Mouse (Mus musculus): ENCODE data around the gene Cyp2d9. TPM values are rescaled to one million over a fixed set of nuclear protein-coding genes. Genes with fewer than 3 reads are reported as not detected.
"Not testable (repeated sequence)": the region's sequence is repeated elsewhere in the genome, so short reads cannot be mapped to it uniquely, and the experiment has no call there.

Cyp2d9 gene
- not detected in 2 replicates for polyA plus RNA-seq (2014; fragmentation: Nextera tagmentation; extraction: Ambion mirVana)

DNA sequence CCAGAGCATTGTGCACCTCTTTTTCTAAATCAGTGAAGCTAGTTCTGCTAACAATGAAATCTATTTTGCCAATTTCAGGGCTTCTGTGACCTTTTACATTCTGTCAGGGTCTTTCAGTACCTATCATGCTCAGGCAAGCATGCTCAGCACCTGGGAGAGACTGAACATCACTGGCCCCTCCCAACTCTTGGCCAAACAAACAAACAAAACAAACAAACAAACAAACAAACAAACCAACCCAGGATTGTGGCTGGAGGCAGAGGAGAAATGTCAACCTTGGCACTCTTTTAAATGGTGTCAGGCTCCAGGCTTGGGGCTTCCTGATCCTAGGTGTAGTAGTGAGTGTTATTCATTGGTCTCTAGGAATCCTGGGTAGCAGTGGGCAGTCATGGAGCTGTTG is at the start of gene Cyp2d9:
Gene Cyp2d9, plus strand, starts transcription at position 301 of the 400 bp plus-strand sequence.
- no peak within 1 kb of the TSS for H3K27ac ChIP-seq (replicated peaks; ENCODE audit: low read depth, low read length)
- H3K4me2 ChIP-seq (ENCODE audit: low read depth, severe bottlenecking): no peak within 1 kb of the TSS
- no peaks in the 10 kb centered on the region for H3K27me3 ChIP-seq (ENCODE audit: control insufficient read depth, insufficient read depth, low read length)
- H3K9me3 ChIP-seq (ENCODE audit: control insufficient read depth, low read length): no peaks in the 10 kb centered on the region; the same call in 1 of the 2 replicates
- H3K4me1 ChIP-seq (ENCODE audit: control insufficient read depth, insufficient read depth, low read length): no peaks in the 10 kb centered on the region
- no peaks in the 10 kb centered on the region for H3K36me3 ChIP-seq (ENCODE audit: control insufficient read depth, insufficient read depth, low read length)
- no peak for DNase-seq (ENCODE audit: low spot score)
- no peak for ATAC-seq (ENCODE audit: insufficient number of reproducible peaks, low FRiP score, low TSS enrichment, low read depth)
- no peak within 1 kb of the TSS for H3K9ac ChIP-seq (ENCODE audit: low read length)
- no peak within 1 kb of the TSS for H3K4me3 ChIP-seq (ENCODE audit: low read depth, low read length)

- H3K4me1 ChIP-seq (ENCODE audit: control insufficient read depth, insufficient read depth, low read length): no peaks in the 10 kb centered on the region
- no peak overlapping the region for H3K27ac ChIP-seq (replicated peaks; ENCODE audit: low read depth, low read length)
- ATAC-seq (ENCODE audit: insufficient number of reproducible peaks, low FRiP score, low TSS enrichment, low read depth) (no peak), DNase-seq (ENCODE audit: low spot score) (no peak)
- H3K36me3 ChIP-seq (ENCODE audit: control insufficient read depth, insufficient read depth, low read length): no peaks in the 10 kb centered on the region
- H3K27me3 ChIP-seq (ENCODE audit: control insufficient read depth, insufficient read depth, low read length): no peaks in the 10 kb centered on the region
- no peak overlapping the region for H3K4me2 ChIP-seq (ENCODE audit: low read depth, severe bottlenecking)
- no peaks in the 10 kb centered on the region for H3K9me3 ChIP-seq (ENCODE audit: control insufficient read depth, low read length)
- 90% methylated on average over 2 of the region's 2 CpGs for WGBS
- H3K9ac ChIP-seq (ENCODE audit: low read length): no peak overlapping the region
- no peak overlapping the region for H3K4me3 ChIP-seq (ENCODE audit: low read depth, low read length)
Measured at GRCm38 (mm10) chr15:82385729-82386128, 47.5 kb upstream of the Cyp2d9 start.

GRCm38 (mm10) chr15:82389916-82390315 is 43.3 kb upstream of the Cyp2d9 start:
- H3K9ac ChIP-seq (ENCODE audit: low read length); ATAC-seq (ENCODE audit: insufficient number of reproducible peaks, low FRiP score, low TSS enrichment, low read depth); H3K27ac ChIP-seq (replicated peaks; ENCODE audit: low read depth, low read length); H3K4me1 ChIP-seq (ENCODE audit: control insufficient read depth, insufficient read depth, low read length); H3K36me3 ChIP-seq (ENCODE audit: control insufficient read depth, insufficient read depth, low read length); H3K9me3 ChIP-seq (ENCODE audit: control insufficient read depth, low read length); H3K4me2 ChIP-seq (ENCODE audit: low read depth, severe bottlenecking); H3K4me3 ChIP-seq (ENCODE audit: low read depth, low read length); H3K27me3 ChIP-seq (ENCODE audit: control insufficient read depth, insufficient read depth, low read length); DNase-seq (ENCODE audit: low spot score): not testable (repeated sequence)
- 89% methylated on average over 10 of the region's 10 CpGs for whole genome bisulfite sequencing

GRCm38 (mm10) chr15:82393922-82394321 is 39.3 kb upstream of the Cyp2d9 start, which contains the start of gene Cyp2d11:
TSS of gene Cyp2d11 (minus strand) at chr15:82394022.
- H3K36me3 ChIP-seq (ENCODE audit: control insufficient read depth, insufficient read depth, low read length); H3K4me3 ChIP-seq (ENCODE audit: low read depth, low read length); H3K4me1 ChIP-seq (ENCODE audit: control insufficient read depth, insufficient read depth, low read length); H3K9ac ChIP-seq (ENCODE audit: low read length); ATAC-seq (ENCODE audit: insufficient number of reproducible peaks, low FRiP score, low TSS enrichment, low read depth); H3K27ac ChIP-seq (replicated peaks; ENCODE audit: low read depth, low read length); H3K4me2 ChIP-seq (ENCODE audit: low read depth, severe bottlenecking); DNase-seq (ENCODE audit: low spot score); H3K27me3 ChIP-seq (ENCODE audit: control insufficient read depth, insufficient read depth, low read length); H3K9me3 ChIP-seq (ENCODE audit: control insufficient read depth, low read length): not testable (repeated sequence)
- WGBS: 92% methylated on average over 2 of the region's 2 CpGs

DNA sequence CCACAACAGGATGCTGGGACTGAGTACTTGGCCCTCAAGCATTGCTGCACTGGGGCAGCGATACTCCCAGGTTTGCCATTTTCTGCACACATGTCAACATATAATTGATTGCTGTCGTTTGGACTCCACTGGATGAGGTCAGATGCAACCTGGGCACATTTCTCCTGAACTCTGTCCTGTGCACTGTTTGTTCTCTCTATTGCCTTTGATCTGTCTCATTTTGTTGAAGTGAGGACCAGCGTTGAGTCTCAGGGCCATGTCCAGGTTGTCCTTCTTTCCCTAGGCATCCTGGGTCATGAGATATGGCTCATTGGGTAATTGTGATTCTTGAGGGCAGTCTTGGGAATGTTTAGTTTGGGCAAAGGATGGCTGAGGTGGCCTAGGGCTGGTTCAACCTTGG is 37.3 kb upstream of the Cyp2d9 start:
- not testable (repeated sequence) for H3K4me1 ChIP-seq (ENCODE audit: control insufficient read depth, insufficient read depth, low read length); H3K9ac ChIP-seq (ENCODE audit: low read length); H3K27ac ChIP-seq (replicated peaks; ENCODE audit: low read depth, low read length); H3K27me3 ChIP-seq (ENCODE audit: control insufficient read depth, insufficient read depth, low read length); H3K4me2 ChIP-seq (ENCODE audit: low read depth, severe bottlenecking); H3K36me3 ChIP-seq (ENCODE audit: control insufficient read depth, insufficient read depth, low read length); ATAC-seq (ENCODE audit: insufficient number of reproducible peaks, low FRiP score, low TSS enrichment, low read depth); DNase-seq (ENCODE audit: low spot score); H3K9me3 ChIP-seq (ENCODE audit: control insufficient read depth, low read length); H3K4me3 ChIP-seq (ENCODE audit: low read depth, low read length)
- WGBS: 69% methylated on average over 3 of the region's 3 CpGs

- 78% methylated on average over 2 of the region's 2 CpGs for WGBS
- Histone ChIP-seq H3K9me3 (ENCODE audit: control insufficient read depth, low read length) (no peaks in the 10 kb centered on the region), H3K27ac (replicated peaks; ENCODE audit: low read depth, low read length) (no peak overlapping the region), H3K4me3 (ENCODE audit: low read depth, low read length) (no peak overlapping the region), H3K4me2 (ENCODE audit: low read depth, severe bottlenecking) (no peak overlapping the region), H3K4me1 (ENCODE audit: control insufficient read depth, insufficient read depth, low read length) (no peaks in the 10 kb centered on the region), H3K9ac (ENCODE audit: low read length) (no peak overlapping the region), H3K36me3 (ENCODE audit: control insufficient read depth, insufficient read depth, low read length) (no peaks in the 10 kb centered on the region), H3K27me3 (ENCODE audit: control insufficient read depth, insufficient read depth, low read length) (no peaks in the 10 kb centered on the region)
- no peak for DNase-seq (ENCODE audit: low spot score)
- ATAC-seq (ENCODE audit: insufficient number of reproducible peaks, low FRiP score, low TSS enrichment, low read depth): no peak
Measured at GRCm38 (mm10) chr15:82401516-82401915, 31.7 kb upstream of the Cyp2d9 start.

DNA sequence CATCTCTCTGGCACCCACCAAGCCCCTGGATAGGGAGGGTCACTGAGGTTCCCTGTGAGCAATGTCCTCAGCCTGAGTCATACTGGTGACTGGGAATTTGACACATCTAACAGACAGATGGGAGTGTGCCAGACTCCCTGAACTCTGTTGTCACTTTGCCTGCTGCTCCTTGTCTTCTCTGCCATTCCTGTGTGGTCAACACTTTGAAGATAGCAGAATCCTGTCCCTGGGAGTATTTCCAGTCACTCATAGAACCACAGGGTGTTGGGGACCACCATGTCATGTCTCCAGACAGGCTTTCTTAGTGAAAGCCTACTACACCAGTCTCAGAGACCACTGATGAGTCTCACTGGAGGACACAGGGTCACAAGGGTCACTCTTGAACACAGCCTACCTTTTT is 31.1 kb upstream of the Cyp2d9 start:
- no peaks in the 10 kb centered on the region for H3K27me3 ChIP-seq (ENCODE audit: control insufficient read depth, insufficient read depth, low read length)
- ATAC-seq (ENCODE audit: insufficient number of reproducible peaks, low FRiP score, low TSS enrichment, low read depth) (no peak), DNase-seq (ENCODE audit: low spot score) (no peak)
- no peaks in the 10 kb centered on the region for H3K9me3 ChIP-seq (ENCODE audit: control insufficient read depth, low read length)
- no peaks in the 10 kb centered on the region for H3K4me1 ChIP-seq (ENCODE audit: control insufficient read depth, insufficient read depth, low read length)
- no peak overlapping the region for H3K4me3 ChIP-seq (ENCODE audit: low read depth, low read length)
- H3K9ac ChIP-seq (ENCODE audit: low read length): no peak overlapping the region
- H3K27ac ChIP-seq (replicated peaks; ENCODE audit: low read depth, low read length): no peak overlapping the region
- H3K4me2 ChIP-seq (ENCODE audit: low read depth, severe bottlenecking): no peak overlapping the region
- H3K36me3 ChIP-seq (ENCODE audit: control insufficient read depth, insufficient read depth, low read length): no peaks in the 10 kb centered on the region

GRCm38 (mm10) chr15:82402741-82403140 is 30.5 kb upstream of the Cyp2d9 start:
- Histone ChIP-seq H3K4me1 (ENCODE audit: control insufficient read depth, insufficient read depth, low read length) (no peaks in the 10 kb centered on the region), H3K4me2 (ENCODE audit: low read depth, severe bottlenecking) (no peak overlapping the region), H3K9ac (ENCODE audit: low read length) (no peak overlapping the region), H3K27me3 (ENCODE audit: control insufficient read depth, insufficient read depth, low read length) (no peaks in the 10 kb centered on the region), H3K4me3 (ENCODE audit: low read depth, low read length) (no peak overlapping the region), H3K36me3 (ENCODE audit: control insufficient read depth, insufficient read depth, low read length) (no peaks in the 10 kb centered on the region), H3K27ac (replicated peaks; ENCODE audit: low read depth, low read length) (no peak overlapping the region), H3K9me3 (ENCODE audit: control insufficient read depth, low read length) (no peaks in the 10 kb centered on the region)
- WGBS: 88% methylated on average over 6 of the region's 6 CpGs
- DNase-seq (ENCODE audit: low spot score) (no peak), ATAC-seq (ENCODE audit: insufficient number of reproducible peaks, low FRiP score, low TSS enrichment, low read depth) (no peak)

DNA sequence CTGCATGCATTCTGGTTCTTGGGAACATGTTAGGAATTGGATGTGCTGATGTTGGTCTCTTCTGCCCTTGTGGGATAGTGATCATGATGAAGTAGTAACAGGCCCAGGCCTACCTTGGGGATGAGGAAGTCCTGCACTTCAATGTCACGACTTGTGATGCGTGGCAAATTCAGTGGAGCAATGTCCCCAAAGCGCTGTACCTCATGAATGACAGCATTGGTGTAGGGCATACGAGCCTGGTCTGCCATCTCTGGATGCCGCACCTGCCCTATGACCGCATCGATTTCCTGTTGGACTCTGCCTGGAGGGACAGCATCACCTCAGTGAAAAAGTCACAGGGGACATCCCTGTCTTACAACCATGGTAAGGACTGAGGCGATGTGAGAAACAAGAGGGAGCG is 29.6 kb upstream of the Cyp2d9 start:
- ATAC-seq (ENCODE audit: insufficient number of reproducible peaks, low FRiP score, low TSS enrichment, low read depth): no peak
- H3K9me3 ChIP-seq (ENCODE audit: control insufficient read depth, low read length): no peaks in the 10 kb centered on the region
- no peak overlapping the region for H3K4me3 ChIP-seq (ENCODE audit: low read depth, low read length)
- no peak for DNase-seq (ENCODE audit: low spot score)
- H3K9ac ChIP-seq (ENCODE audit: low read length): no peak overlapping the region
- WGBS: 93% methylated on average over 9 of the region's 9 CpGs
- H3K27me3 ChIP-seq (ENCODE audit: control insufficient read depth, insufficient read depth, low read length): no peaks in the 10 kb centered on the region
- H3K4me1 ChIP-seq (ENCODE audit: control insufficient read depth, insufficient read depth, low read length): no peaks in the 10 kb centered on the region
- no peaks in the 10 kb centered on the region for H3K36me3 ChIP-seq (ENCODE audit: control insufficient read depth, insufficient read depth, low read length)
- no peak overlapping the region for H3K27ac ChIP-seq (replicated peaks; ENCODE audit: low read depth, low read length)
- H3K4me2 ChIP-seq (ENCODE audit: low read depth, severe bottlenecking): no peak overlapping the region

All from limb, embryonic 11.5 days (tissue).